Mouse (Mus musculus) cerebral cortex, adult 2 months (tissue): Measurements from ENCODE around the gene Ap2b1.

Experiments used
- WGBS: fragments of 180-500 bp; shearing (Covaris S2); methylation state at CpG from one replicate; pipeline ENCODE4 v1.1.7; 2018; 5-methylcytosine and 5-hydroxymethylcytosine counted together

Ap2b1 gene

DNA sequence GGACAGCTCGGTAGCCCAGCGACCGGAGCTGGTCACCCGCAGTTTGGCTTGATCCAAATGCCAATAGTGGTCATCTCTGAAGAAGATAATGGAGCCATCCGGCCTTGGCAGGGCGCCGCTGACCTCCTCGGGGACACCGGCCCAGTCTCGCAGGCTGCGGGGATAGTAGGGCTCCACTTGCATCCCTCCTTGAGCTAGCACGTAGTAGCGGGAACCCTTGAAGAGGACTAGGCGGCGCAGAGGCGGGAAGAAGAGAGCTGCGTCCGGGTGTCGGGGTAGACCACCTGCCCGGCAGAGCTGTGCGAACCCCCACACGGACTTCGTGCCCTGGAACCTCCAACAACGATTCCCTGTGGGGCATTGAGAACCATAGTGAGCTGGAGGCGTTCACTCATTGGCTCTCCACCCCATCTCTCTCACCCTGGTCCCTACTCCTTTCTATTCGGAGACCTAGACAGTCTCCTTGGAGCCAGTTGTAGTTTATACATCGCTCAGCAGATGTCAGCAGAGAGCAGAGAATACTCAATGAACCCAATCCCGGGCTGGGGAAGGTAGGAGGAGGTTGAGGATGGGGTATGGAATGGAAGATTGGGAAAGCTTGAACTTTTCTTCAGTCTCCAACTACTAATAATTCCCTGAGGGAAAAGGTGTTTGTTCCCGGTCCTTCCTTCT lies 143.9 kb downstream of the Ap2b1 start:
- 21% methylated on average over 29 of the region's 29 CpGs for WGBS

DNA sequence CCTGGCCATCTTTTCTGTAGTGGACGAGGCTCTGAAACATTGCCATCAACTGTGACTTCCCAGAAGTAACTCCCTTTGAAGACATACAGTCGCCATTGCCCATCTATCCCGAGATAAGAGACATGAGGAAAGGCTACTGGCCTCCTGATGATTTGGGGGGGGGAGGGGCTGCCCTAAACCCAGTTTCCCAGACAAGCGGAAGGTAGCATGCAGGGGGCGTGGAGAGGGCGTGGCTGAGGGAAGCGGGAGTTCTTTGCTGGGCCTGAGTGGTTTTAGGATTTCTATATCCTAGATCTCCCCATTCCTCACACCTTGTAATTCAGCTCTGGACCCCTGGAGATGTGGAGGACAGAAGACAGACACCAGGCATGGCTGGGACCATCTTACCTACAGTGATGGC lies 145.0 kb downstream of the Ap2b1 start:
- WGBS: 15% methylated on average over 7 of the region's 7 CpGs

DNA sequence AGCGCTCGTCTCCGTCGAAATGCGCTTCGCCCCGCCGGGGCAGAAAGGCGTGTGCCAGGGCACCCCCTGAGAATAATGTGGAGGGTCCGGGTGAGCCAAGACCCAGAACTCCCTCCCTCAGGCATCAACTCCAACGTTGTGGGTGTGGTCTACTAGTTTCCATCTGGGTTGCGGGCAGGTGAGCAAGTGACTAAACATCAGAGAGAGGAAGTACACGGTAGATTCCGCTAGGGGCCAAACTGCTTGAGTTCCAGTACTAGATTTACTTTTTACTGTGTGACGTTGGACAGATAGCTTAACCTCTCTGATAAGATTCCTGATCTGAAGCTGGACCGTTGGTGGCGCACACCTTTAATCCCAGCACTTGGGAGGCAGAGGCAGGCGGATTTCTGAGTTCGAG lies 146.2 kb downstream of the Ap2b1 start:
- 36% methylated on average over 19 of the region's 19 CpGs for WGBS

DNA sequence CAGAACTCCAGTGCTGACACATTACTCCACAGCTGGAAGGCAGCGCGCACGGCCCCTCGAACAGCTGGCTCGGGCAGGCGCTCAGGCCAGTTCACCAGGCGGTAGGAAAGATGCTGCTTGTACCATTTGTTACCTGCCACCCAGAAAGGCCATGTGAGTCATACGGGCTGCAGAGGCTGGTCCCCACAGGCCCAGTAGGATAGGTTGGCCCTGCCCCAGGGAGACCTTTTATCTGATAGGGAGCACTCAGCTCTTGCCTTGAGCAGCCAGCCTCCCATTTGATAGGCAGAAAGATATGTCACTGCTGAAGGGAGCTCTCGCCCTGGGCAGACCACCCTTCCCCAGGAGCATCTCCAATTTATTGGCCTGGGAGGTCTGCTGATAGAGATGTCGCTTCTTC lies 148.8 kb downstream of the Ap2b1 start:
- 91% methylated on average over 10 of the region's 10 CpGs for WGBS

DNA sequence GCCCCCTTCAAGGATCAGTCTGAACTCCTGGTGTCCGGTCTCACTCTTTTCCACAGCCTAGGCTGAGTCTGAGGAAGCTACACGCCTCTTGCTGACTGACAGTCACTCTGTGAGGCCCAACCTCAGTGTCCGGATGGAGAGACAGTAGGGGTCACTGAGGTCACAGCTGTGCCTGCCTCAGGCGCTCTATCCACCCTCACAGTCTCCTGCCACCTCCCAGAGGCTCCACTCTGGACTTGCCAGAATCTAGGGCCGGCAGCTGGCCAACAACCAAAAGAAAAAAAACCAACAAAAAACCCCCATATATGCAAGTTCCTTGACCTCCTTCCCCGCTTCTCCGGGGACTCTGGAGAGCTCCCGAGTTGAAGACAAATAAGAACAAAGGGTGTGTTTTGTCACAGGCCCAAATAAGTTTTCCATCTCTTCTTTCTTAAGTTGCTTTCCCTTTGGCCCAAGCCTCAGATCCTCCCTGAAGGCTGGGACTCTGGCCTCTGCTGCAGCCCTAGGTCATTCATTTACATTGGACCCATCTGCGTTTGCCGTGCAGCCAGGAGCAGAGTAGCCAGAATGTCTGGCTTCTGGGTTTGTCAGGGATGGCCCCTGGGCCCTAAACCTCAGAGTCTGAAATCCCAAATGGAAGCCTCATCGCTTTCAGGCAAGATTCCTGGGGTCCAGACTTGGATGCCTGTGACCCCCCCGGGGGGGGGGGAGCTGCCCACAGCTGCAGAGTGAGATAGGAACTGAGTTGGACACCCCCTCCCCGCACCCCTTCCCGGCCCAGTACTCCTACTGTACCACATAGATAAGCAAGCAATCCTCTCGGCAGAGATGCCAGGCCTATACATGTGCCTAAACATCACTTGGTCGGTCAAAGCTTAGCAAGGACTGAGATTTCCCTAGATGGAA lies 149.4 kb downstream of the Ap2b1 start:
- 63% methylated on average over 16 of the region's 16 CpGs for WGBS

DNA sequence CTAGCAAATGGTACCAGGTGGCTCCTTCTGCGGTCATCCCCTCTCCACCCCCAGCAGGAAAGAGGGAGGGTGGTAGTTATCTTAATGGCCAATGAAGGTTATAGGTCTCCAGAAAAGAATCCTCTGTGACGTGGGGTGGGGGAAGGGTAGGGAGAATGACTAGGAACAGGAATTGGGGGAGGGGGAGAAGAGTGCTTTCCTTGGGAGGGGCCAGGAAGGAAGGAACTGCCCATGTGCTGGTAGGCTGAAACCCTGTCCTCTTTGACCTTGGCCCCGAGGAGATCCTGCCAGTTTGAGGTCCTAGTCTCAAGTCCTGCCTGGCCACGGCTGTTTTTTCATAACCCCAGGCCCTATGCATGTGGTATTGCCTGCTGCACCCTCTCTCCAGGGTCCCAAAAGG lies 150.5 kb downstream of the Ap2b1 start:
- 78% methylated on average over 4 of the region's 4 CpGs for WGBS

DNA sequence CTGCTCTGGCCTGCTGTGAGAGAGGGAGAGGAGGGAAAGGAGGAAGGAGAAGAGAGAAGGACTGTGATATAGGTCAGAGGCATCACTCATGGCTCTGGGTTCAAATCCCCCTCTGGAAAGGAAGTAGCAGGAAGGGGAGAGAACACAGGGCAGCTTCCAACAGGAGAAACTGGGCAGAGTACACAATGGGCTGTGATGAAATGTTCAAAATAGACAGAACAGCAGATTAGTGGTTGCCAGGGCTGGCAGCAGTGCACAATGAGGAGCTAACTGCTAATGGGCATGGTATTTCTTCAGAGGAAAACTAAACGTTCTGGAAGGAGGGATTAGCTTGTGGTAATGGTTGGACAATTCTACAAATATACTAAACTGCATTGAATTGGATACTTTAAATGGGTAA lies 151.7 kb downstream of the Ap2b1 start:
- 45% methylated on average over 1 of the region's 1 CpGs for WGBS

DNA sequence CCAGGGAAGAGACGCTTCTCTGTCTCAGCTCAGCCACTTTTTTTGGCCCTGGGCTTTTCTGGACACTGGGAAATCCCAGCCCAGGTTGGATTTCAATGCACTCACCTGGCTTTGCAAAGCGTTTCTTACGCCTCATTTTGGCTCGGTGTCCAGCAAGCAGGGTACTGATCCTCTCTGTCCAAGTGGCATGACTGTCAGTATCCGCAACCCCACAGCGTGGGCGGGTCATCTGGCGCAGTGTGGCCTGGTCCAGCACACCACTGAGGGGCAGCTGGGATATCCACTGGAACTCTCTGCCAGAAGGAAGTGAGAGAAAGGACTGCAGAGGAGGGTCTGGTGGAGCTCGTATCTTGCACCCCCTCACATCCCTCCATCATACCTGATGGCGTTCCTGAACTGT lies 152.5 kb downstream of the Ap2b1 start:
- WGBS: 94% methylated on average over 10 of the region's 10 CpGs

DNA sequence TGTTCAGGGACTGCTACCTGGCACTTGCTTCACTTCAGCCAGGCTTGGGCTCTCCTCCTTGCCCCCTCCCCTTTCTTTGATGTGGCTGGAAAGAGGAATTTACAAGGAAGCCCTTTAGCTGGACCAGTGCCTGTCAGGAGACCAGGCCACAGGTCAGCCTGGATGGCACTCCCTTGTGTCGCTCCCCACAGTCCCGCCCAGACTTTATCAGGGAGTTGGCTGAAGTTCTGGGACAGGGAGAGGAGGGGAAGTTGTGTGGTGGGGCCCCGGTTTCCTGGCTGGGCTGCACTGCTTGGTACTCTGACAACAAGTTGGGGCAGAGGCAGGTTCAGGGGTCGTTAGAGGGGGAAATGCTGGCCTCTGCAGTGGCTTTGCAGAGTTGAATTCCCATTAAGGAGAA lies 155.7 kb downstream of the Ap2b1 start:
- WGBS: 60% methylated on average over 4 of the region's 4 CpGs
